Mouse (Mus musculus): ENCODE results near the gene Keap1.

GRCm38 (mm10) chr9:21239465-21239848 lies 296 bp upstream of the Keap1 start:
- no peak for TF ChIP-seq CTCF (IDR thresholded peaks at IDR 0.05; ENCODE audit: low read depth)
- 0 out of 2 replicates have a peak, but pooled peaks have one; percentile 7 for TF ChIP-seq EP300 (IDR thresholded peaks at IDR 0.05; ENCODE audit: low read depth)
